Mouse (Mus musculus): Measurements from ENCODE around the gene Fsip1.

Gene Fsip1

GRCm38 (mm10) chr2:118256621-118257053, at the start of gene Fsip1:
Gene Fsip1, minus strand, starts transcription at chr2:118256966.
- no peak for TF ChIP-seq GATA4 (IDR thresholded peaks at IDR 0.05; ENCODE audit: insufficient replicate concordance, low read length)

- no peak for TF ChIP-seq GATA4 (IDR thresholded peaks at IDR 0.05; ENCODE audit: insufficient replicate concordance, low read length)
Measured at GRCm38 (mm10) chr2:118306522-118306895, 49.7 kb upstream of the Fsip1 start.

- TF ChIP-seq GATA4 (IDR thresholded peaks at IDR 0.05; ENCODE audit: insufficient replicate concordance, low read length): no peak
Measured at GRCm38 (mm10) chr2:118305827-118306521, 49.2 kb upstream of the Fsip1 start.

- no peak for TF ChIP-seq GATA4 (IDR thresholded peaks at IDR 0.05; ENCODE audit: insufficient replicate concordance, low read length)
Measured at GRCm38 (mm10) chr2:118303456-118303855, 46.7 kb upstream of the Fsip1 start.

GRCm38 (mm10) chr2:118301656-118302055, 44.9 kb upstream of the Fsip1 start:
- TF ChIP-seq GATA4 (IDR thresholded peaks at IDR 0.05; ENCODE audit: insufficient replicate concordance, low read length): no peak

- no peak for TF ChIP-seq GATA4 (IDR thresholded peaks at IDR 0.05; ENCODE audit: insufficient replicate concordance, low read length)
Measured at GRCm38 (mm10) chr2:118301041-118301545, 44.3 kb upstream of the Fsip1 start.

- no peak for TF ChIP-seq GATA4 (IDR thresholded peaks at IDR 0.05; ENCODE audit: insufficient replicate concordance, low read length)
Measured at GRCm38 (mm10) chr2:118299981-118300380, 43.2 kb upstream of the Fsip1 start.

- no peak for TF ChIP-seq GATA4 (IDR thresholded peaks at IDR 0.05; ENCODE audit: insufficient replicate concordance, low read length)
Measured at GRCm38 (mm10) chr2:118298601-118299000, 41.8 kb upstream of the Fsip1 start.

- TF ChIP-seq GATA4 (IDR thresholded peaks at IDR 0.05; ENCODE audit: insufficient replicate concordance, low read length): no peak
Measured at GRCm38 (mm10) chr2:118297966-118298365, 41.2 kb upstream of the Fsip1 start.

- TF ChIP-seq GATA4 (IDR thresholded peaks at IDR 0.05; ENCODE audit: insufficient replicate concordance, low read length): no peak
Measured at GRCm38 (mm10) chr2:118295505-118295904, 38.7 kb upstream of the Fsip1 start.

GRCm38 (mm10) chr2:118293583-118293982, 36.8 kb upstream of the Fsip1 start:
- no peak for TF ChIP-seq GATA4 (IDR thresholded peaks at IDR 0.05; ENCODE audit: insufficient replicate concordance, low read length)

GRCm38 (mm10) chr2:118288326-118289065, 31.7 kb upstream of the Fsip1 start:
- no peak for TF ChIP-seq GATA4 (IDR thresholded peaks at IDR 0.05; ENCODE audit: insufficient replicate concordance, low read length)

- TF ChIP-seq GATA4 (IDR thresholded peaks at IDR 0.05; ENCODE audit: insufficient replicate concordance, low read length): no peak
Measured at GRCm38 (mm10) chr2:118287678-118288077, 30.9 kb upstream of the Fsip1 start.

GRCm38 (mm10) chr2:118282467-118282866, 25.7 kb upstream of the Fsip1 start:
- TF ChIP-seq GATA4 (IDR thresholded peaks at IDR 0.05; ENCODE audit: insufficient replicate concordance, low read length): no peak

GRCm38 (mm10) chr2:118278249-118278648, 21.5 kb upstream of the Fsip1 start:
- TF ChIP-seq GATA4 (IDR thresholded peaks at IDR 0.05; ENCODE audit: insufficient replicate concordance, low read length): no peak

- no peak for TF ChIP-seq GATA4 (IDR thresholded peaks at IDR 0.05; ENCODE audit: insufficient replicate concordance, low read length)
Measured at GRCm38 (mm10) chr2:118271606-118272005, 14.8 kb upstream of the Fsip1 start.
